Mouse (Mus musculus) right cerebral cortex, postnatal 10 days (tissue): Measurements from ENCODE around the gene Nek8.
"Not testable (repeated sequence)": the region's sequence is repeated elsewhere in the genome, so short reads cannot be mapped to it uniquely, and the experiment has no call there.

Experiments
- DNase-seq, 2 experiments: peaks; one replicate each; pipeline ENCODE4 v3.0.0; 2021; ENCODE audit warnings: low spot score in 2 of 2

Nek8 gene

GRCm38 (mm10) chr11:78143520-78143919, 33.0 kb downstream of the Nek8 start:
- DNase-seq, result no peak

GRCm38 (mm10) chr11:78140665-78141064, 35.8 kb downstream of the Nek8 start:
- DNase-seq, result no peak

GRCm38 (mm10) chr11:78138023-78138422, 38.5 kb downstream of the Nek8 start:
- DNase-seq, result no peak

DNA sequence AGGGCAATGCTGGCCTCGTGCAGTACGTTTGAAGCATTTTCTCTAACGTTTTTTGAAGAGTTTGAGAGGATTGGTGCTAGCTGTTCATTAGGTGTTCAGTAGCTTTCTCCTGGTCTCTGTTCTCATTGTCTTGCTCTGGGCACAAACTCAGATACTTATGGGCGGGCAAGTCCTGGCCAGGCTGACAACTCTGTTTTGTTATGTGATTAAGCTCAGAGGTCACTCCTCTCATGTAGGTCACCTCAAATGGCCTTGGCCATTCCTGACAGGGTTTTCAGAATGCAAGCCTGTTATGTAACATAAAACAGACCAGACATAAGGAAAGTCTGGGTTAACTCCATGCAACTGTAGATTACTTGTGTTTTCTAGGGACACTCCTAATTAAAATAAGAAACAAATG, 38.9 kb downstream of the Nek8 start:
- DNase-seq, result no peak

- no peak for DNase-seq
These were observed 40.3 kb downstream of the Nek8 start for GRCm38 (mm10) chr11:78136132-78136531.

- not testable (repeated sequence) for DNase-seq
These were observed 41.2 kb downstream of the Nek8 start for GRCm38 (mm10) chr11:78135314-78135713.

DNA sequence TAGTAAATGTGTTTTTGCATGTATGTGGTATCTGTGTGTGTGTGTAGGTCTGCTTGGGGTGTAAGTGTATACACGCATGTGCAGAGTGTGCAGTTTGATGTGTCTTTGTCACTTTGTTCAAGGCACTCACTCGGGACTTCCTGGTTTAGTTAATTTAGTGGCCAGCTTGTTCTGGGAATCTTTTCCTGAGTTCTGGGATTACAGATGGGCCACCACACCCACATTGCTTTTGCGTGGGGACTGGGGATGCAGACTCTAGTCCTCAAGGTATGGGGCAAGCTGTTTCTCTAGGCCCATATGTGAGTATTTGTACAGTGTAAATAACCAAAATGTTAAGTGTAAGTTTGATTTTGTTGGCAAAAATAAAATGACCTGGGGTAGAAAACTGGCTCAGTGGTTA, 42.1 kb downstream of the Nek8 start:
- DNase-seq, result no peak

DNA sequence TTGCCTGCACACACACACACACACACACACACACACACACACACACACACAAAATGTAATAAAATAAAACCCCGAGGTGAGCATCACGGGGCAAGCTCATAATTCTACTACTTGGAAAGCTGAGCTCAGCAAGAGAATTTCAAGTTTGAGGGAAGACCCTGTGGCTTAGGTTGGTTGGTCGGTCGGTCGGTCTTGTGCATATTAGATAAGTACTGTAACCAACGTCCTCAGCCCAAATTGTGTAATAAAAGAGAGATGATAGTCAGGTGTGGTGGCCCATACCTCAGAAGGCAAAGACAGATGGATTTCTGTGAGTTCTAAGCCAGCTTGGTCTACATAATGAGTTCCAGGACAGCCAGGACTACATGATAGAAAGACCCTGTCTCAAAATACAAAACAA, 42.6 kb downstream of the Nek8 start:
- DNase-seq, result no peak

- DNase-seq, result no peak
These were observed 47.0 kb downstream of the Nek8 start for GRCm38 (mm10) chr11:78129458-78129857.

GRCm38 (mm10) chr11:78126739-78127138, 49.7 kb downstream of the Nek8 start:
- no peak for DNase-seq

DNA sequence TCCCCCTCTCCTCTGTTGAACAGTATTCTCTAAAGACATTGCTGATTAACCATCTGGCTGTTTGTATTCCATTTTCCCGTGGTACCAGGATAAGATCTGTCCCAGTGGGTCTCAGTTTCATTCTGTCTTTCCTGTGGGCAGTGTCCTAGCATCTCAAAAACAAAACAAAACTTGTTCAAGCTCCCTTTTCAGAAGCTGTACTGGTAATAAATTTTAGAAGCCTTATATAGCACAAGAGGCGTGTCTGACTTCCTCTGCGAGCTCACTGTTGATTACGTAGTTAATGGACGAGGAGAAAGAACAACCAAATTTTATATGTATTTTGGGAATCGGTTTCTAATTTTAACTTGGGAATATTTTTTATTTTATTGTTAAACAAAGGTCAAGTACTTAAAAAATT, 50.8 kb downstream of the Nek8 start:
- DNase-seq, result no peak

DNA sequence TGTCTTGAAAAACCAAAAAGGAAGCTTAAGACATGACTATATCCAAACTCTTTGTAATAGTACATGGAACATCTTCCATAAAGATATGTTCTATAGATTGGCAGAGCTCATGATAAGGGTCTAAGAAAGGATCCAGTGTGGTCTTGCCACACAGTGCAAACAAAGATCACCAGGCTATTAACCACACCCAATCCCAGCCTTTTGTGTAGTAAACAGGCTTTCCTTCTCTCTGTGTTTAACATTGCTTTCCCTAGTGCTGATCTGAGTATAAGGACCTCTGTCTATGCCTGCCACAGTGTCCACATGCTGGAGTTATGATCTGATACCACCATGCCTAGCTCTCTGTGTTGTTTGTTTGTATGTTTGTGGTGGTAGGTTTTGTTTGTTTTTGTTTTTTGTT, 52.7 kb downstream of the Nek8 start:
- DNase-seq, result no peak

DNA sequence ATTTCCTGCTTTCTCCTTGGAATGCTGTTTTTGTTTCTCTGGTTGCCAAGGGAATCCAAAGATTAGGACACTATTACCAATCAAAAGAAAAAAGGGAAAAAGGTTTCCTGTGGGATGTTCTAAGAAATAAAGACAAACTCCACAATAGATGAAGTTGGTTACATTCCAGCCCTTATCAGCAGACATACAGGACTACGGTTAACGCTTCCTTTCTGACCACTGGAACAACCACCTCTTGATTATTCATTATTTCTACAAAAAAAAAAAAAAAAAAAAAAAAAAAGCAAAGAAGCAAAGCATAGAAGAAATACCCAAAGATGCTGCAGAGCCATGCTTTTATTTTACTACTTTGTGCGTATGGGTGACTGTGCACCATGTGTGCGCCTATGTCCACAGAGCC, 53.7 kb downstream of the Nek8 start:
- DNase-seq, result no peak

GRCm38 (mm10) chr11:78121176-78121575, 55.3 kb downstream of the Nek8 start:
- no peak for DNase-seq

GRCm38 (mm10) chr11:78119898-78120297, 56.6 kb downstream of the Nek8 start:
- no peak for DNase-seq

DNA sequence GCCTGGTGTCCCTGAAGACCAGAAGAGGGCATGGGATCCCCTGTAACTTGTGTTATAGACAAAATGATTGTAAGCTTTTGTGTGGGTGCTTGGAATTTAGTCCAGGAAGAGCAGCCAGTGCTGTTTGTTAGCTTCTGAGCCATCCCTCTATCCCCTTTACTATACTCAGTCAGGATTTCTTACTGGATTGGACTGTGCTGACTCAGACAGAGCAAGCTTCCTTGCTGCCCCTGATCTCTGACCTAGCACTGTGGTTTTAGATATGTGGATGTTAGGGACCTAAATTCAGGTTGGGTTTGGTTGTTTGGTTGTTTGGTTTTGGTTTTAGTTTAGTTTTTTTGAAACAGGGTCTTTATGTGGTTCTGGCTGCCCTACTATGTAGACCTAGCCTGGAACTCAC, 58.0 kb downstream of the Nek8 start:
- DNase-seq, result no peak

GRCm38 (mm10) chr11:78116146-78116410, 60.4 kb downstream of the Nek8 start:
- no peak for DNase-seq
